Mouse (Mus musculus): ENCODE measurements around the gene Gpn2.

Gene Gpn2

DNA sequence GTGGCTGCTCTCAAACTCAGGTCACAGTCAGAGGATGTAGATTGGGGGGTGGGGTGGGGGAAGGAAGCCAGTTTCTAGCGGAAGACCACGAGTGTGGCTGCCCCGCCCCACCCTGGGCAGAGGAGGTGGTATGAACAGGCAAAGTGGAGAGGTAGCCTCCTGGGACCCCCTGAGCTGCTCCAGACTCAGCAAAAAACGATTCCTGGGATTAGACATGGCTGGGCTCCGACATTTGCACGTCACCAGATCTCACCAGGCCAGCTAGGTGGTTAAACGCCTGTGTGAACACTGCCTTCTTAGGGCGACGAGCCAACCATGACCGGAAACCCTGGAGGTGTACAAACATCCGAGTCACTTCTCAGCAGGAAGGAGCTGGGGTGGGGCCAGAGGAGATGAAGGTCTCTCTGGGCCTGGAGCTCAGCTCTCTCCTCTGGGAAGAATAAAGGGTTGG lies 41.5 kb downstream of the Gpn2 start:
- peak; percentile 99 for DNase-seq

GRCm38 (mm10) chr4:133626221-133626620 lies 42.1 kb downstream of the Gpn2 start:
- DNase-seq, result no peak

- peak; percentile 92 for DNase-seq
These were observed 42.5 kb downstream of the Gpn2 start for GRCm38 (mm10) chr4:133626621-133627020.

DNA sequence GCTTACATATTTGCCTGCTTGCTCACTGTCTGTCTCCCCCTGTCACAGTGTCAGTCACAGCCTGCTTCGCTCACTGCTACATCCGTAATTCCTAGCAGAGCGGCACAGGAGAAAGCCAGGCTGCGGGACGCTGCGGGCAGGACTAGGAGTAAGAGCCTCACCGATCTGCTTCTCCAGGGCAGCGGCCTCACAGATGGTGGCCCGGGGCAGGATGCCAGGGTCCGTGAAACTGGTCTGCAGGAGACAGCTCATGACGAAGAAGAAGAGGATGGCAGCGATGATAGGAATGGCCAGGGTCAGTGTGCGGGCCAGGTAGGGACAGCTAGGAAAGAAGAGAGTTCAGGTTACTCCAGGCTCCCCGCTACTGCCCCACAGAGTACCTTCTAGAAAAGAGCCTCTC lies 42.9 kb downstream of the Gpn2 start:
- DNase-seq, result peak; percentile 87

GRCm38 (mm10) chr4:133628517-133628916 lies 44.4 kb downstream of the Gpn2 start:
- no peak for DNase-seq

- no peak for DNase-seq
These were observed 45.0 kb downstream of the Gpn2 start for GRCm38 (mm10) chr4:133629191-133629590.

DNA sequence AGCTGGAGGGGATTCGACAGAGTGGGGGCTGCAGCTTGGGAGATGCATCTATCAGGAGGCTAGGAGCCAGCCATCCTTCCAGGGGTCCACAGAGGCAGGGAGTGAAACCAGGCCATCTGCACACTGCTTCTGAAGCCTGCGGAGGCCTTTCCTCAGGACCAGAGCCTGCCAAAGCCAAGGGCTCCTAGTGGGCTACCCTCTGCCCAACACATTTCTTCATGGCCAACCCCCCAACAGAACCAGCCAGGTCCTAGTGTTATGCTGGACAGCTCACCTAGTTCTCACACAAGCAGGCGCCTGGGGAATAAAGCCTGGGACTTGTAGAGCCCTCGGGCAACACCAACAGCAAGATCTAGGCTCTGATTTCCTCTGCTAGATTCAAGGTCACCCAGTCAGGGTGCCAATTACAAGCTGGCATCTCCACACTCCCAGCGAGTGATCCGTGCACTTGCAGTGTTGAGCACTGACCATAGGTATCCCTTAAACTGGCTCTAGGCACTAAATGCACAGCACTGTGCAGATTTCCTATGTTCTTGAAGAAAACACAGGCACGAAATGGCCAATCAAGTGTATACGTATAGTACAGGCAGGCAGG lies 46.3 kb downstream of the Gpn2 start:
- DNase-seq, result peak; percentile 91

- DNase-seq, result peak; percentile 97
These were observed 47.1 kb downstream of the Gpn2 start for GRCm38 (mm10) chr4:133631071-133631768.

- peak; percentile 94 for DNase-seq
These were observed 47.7 kb downstream of the Gpn2 start for GRCm38 (mm10) chr4:133631769-133632411.

DNA sequence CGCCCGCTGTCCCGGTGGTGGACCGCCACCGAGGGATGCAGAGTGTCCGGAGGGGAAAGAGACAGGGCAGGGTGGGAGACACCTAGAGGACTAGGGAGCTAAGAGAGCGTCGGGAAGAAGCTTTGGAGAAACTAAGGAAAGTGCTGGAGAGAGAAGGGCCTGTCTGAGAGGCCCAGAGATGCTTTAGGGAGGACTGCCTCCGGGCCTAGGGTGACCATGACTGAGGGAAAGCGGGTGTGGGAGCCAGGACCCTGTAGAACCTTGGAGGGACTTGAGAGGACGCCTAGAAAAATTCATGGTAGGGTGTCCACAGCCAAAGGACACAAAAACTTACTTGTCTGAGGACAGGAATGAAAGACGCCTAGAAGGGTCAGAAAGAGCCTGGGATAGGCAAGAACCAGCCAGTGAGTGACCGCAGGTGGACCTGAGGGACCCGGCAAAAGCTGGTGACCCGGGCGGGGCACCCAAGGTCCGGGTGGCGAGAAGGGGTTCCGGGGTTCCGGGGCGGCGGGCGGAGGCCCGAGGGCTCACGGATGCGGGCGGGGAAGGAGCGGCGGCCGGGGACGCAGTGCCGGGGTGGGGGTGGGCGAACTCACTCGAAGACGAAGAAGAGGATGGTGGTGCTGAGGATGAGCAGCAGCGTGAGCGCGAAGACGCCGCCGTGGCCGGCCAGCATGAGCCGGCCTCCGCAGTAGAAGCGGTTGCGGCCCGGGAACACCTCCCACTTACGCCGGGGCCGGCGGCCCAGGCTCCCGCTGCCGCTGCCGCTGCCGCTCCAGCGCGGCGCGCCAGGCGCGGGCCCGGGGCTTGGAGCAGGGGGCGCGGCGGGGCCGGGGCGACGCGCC lies 48.5 kb downstream of the Gpn2 start:
- peak; percentile 90 for DNase-seq

GRCm38 (mm10) chr4:133633332-133634042 lies 49.3 kb downstream of the Gpn2 start:
- DNase-seq, result peak; percentile 99

DNA sequence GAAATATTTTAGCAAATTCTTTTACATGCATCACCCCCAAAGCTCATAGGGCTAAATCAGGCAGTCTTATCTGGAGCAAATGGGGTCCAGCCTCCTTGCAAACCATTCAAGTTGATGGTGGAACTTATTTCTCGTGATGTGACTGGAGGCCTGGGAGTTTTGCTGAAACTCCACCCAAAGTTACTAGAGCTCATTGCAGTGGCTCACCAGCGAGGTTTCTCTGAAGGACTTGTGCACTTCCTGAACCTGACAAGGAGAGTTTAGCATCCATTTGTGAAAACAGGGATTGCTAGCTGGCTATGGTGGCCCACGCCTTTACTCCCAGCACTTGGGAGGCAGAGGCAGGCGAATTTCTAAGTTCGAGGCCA lies 49.9 kb downstream of the Gpn2 start:
- DNase-seq, result peak; percentile 79
